Mouse (Mus musculus) lung, adult 2 months (tissue): ENCODE measurements around the gene Pheta1. TPM values are rescaled to one million over a fixed set of nuclear protein-coding genes. Genes with fewer than 3 reads are reported as not detected.
A peak's percentile ranks its signal among the peaks of the same experiment; 100 is the strongest.

ENCODE experiments used
- DNase-seq: peaks from one replicate; pipeline ENCODE4 v3.0.0; 2022
- H3K4me1 ChIP-seq: fragments of 200-500 bp; 2 replicates; pipeline ENCODE4 v1.6.1; 2011; ENCODE audit warnings: low read length; ENCODE audit not compliant: control insufficient read depth, insufficient read depth
- H3K4me3 ChIP-seq: fragments of 200-500 bp; replicated peaks from 2 replicates; pipeline ENCODE3; 2011; ENCODE audit warnings: low read depth, mild to moderate bottlenecking, control low read depth, low read length; ENCODE audit errors: extremely low read depth
- CTCF ChIP-seq: fragments of 200-500 bp; IDR thresholded peaks from 2 replicates; pipeline ENCODE4 v1.5.1; 2011; ENCODE audit warnings: mild to moderate bottlenecking, low read length, control low read depth; ENCODE audit not compliant: insufficient read depth
- POLR2A ChIP-seq: fragments of 200-500 bp; IDR thresholded peaks from 2 replicates; pipeline ENCODE4 v1.6.1; 2011; ENCODE audit warnings: low read depth, mild to moderate bottlenecking, control low read depth, low read length, borderline replicate concordance; ENCODE audit errors: extremely low read depth
- WGBS: fragments of 180-500 bp; shearing (Covaris S2); methylation state at CpG from one replicate; pipeline ENCODE4 v1.1.7; 2018; 5-methylcytosine and 5-hydroxymethylcytosine counted together
- polyA plus RNA-seq: library from polyadenylated mRNA; depleted of rRNA; stranded (reverse); fragments of >200 nt; gene quantifications from 2 replicates; pipeline ENCODE4 v1.2.3, GENCODE M21; 2012

The Pheta1 gene
- polyA plus RNA-seq, 1 experiment: 20.4 TPM

GRCm38 (mm10) chr5:121833572-121834240 lies 15.1 kb upstream of the Pheta1 start:
- TF ChIP-seq CTCF (no peak), POLR2A (no peak)
- peak overlapping the region; percentile 33 for H3K4me3 ChIP-seq
- H3K4me1 ChIP-seq: peaks cover 31% of the 10 kb centered on the region
- DNase-seq: no peak
- WGBS: 25% methylated on average over 10 of the region's 10 CpGs

- no peak for TF ChIP-seq CTCF
- no peak for TF ChIP-seq POLR2A
- DNase-seq: no peak
- Histone ChIP-seq H3K4me1 (peaks cover 33% of the 10 kb centered on the region), H3K4me3 (peak overlapping the region; percentile 33)
- WGBS: 43% methylated on average over 7 of the region's 7 CpGs
Observed at GRCm38 (mm10) chr5:121834241-121834606, 14.6 kb upstream of the Pheta1 start.

- Histone ChIP-seq H3K4me1 (peaks cover 33% of the 10 kb centered on the region), H3K4me3 (peak overlapping the region; percentile 67)
- TF ChIP-seq POLR2A: peak; percentile 24; the same call in 1 of the 2 replicates
- TF ChIP-seq CTCF: no peak
- DNase-seq: no peak
- WGBS: 14% methylated on average over 12 of the region's 12 CpGs
Observed at GRCm38 (mm10) chr5:121834991-121835747, 13.6 kb upstream of the Pheta1 start.

- peak overlapping the region; percentile 67 for H3K4me3 ChIP-seq
- WGBS: under 1% methylated on average over 51 of the region's 51 CpGs
- peaks cover 33% of the 10 kb centered on the region for H3K4me1 ChIP-seq
- TF ChIP-seq CTCF (no peak), POLR2A (no peak)
- no peak for DNase-seq
Observed at GRCm38 (mm10) chr5:121835949-121836691, 12.7 kb upstream of the Pheta1 start.

DNA sequence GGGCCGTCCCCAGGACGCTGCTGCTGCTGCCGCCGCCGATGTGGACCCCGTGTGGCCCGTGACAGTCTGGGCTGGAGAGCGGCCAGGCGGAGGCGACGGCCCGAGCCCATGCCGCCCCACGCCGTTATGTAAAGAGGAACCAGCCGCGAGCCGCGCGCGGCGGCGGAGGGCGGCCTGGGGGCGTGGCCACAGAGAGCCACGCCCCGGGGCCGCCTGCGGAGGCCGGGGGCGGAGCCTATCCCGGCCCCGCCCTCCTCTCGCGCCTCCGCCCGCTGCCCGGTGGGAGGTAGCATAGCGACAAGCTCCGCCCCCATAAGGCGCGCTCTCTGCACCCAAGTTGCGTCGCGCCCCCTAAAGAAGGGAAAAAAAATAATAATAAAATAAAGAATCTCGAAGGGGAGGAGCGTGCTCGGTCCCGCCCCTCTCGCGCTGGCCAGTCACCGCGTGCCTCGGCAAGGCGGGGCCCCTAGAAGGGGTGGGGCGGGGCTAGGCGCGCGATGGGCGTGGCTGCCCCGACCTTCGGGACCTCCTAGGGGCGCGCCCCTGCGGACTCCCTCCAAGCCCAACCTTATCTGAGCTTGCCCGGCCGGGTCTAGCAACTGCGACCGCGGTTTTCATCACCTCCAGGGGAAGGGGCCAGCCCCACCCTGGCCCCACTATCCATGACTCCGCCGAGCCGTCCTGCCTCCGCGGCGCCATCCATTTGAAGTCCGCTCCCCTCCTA lies 11.9 kb upstream of the Pheta1 start:
- peak; percentile 93 for DNase-seq

GRCm38 (mm10) chr5:121837441-121838340 lies 11.1 kb upstream of the Pheta1 start, which contains the start of gene Sh2b3:
Sh2b3 (minus strand) TSS chr5:121837646.
- 1% methylated on average over 35 of the region's 35 CpGs for WGBS
- Histone ChIP-seq H3K4me1 (peaks cover 29% of the 10 kb centered on the region), H3K4me3 (peak within 1 kb of the TSS; percentile 67)
- no peak for TF ChIP-seq CTCF
- peak; percentile 38; the same call in 1 of the 2 replicates for TF ChIP-seq POLR2A
- DNase-seq: no peak

More for the DNA sequence above, 11.9 kb upstream of the Pheta1 start:
- peak overlapping the region; percentile 67 for H3K4me3 ChIP-seq
- H3K4me1 ChIP-seq: peaks cover 30% of the 10 kb centered on the region
- WGBS: 2% methylated on average over 75 of the region's 77 CpGs
- TF ChIP-seq CTCF (no peak), POLR2A (peak; percentile 89)

DNA sequence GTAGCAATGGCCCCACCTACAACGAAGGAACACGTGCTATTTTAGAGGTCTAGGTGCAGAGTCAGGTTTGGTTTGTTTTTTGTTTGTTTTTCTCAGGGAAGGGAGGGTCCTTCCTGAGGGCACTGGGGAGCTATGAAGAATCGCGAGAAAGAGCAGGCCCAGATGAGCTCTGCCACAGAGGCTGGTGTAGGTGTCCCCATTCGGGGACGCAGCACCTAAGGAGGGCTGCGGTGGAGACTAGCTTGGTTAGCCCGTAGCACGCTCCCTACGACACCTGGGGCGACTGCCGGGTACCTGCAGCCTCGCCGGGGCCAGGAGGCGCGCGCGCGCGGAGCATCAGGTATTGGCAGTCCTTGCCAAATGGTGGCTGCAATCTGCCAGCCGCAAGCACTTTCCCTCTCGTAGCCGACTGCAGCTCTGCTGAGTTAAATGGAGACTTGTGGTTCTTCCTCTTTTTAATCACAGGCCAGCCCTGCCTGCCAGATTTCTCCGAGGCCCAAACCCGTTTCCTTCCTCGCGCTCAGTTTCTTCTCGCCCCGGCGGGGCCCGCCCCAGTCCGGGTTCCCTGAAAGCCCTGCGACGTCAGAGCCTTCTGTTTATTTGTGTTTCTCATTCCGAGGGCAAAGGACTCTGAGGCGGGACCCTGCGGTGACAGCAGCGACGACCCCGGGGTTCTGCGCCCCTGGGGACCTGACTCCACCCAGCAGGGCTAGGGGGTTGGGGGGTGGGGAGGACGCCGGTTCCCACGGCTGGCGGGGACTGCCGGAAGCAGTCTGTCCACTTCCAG lies 10.2 kb upstream of the Pheta1 start:
- TF ChIP-seq CTCF (no peak), POLR2A (peak; percentile 57; the same call in 1 of the 2 replicates)
- 2% methylated on average over 46 of the region's 46 CpGs for WGBS
- peak; percentile 80 for DNase-seq
- peaks cover 23% of the 10 kb centered on the region for H3K4me1 ChIP-seq
- H3K4me3 ChIP-seq: peak overlapping the region; percentile 63

DNA sequence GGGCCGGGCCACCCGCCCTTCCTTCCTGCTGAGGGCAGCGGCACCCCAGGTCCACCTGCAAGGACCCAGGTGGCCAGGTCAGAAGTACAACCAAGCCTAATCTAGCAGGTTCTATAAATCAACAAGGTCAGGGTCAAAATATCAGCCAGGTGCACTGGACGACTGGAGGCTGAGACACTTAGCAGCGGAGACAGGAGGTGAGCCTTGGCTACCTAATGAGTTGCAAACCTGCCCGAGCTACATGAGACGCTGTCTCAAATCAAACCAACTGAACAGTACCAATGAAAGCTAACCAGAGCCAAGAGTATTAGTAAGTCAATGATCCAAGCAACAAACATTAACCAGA lies 9.7 kb upstream of the Pheta1 start:
- no peak for DNase-seq
- 31% methylated on average over 7 of the region's 7 CpGs for WGBS
- no peak for TF ChIP-seq POLR2A
- no peak for TF ChIP-seq CTCF
- Histone ChIP-seq H3K4me3 (peak overlapping the region; percentile 63), H3K4me1 (peaks cover 22% of the 10 kb centered on the region)

- H3K4me3 ChIP-seq: no peak overlapping the region
- no peak for TF ChIP-seq POLR2A
- TF ChIP-seq CTCF: no peak
- peaks cover 13% of the 10 kb centered on the region for H3K4me1 ChIP-seq
- no peak for DNase-seq
- 84% methylated on average over 9 of the region's 9 CpGs for WGBS
Observed at GRCm38 (mm10) chr5:121841516-121841915, 7.3 kb upstream of the Pheta1 start.
